28 mouse cellular contexts compared by ENCODE assay signal in the genomic region with DNA sequence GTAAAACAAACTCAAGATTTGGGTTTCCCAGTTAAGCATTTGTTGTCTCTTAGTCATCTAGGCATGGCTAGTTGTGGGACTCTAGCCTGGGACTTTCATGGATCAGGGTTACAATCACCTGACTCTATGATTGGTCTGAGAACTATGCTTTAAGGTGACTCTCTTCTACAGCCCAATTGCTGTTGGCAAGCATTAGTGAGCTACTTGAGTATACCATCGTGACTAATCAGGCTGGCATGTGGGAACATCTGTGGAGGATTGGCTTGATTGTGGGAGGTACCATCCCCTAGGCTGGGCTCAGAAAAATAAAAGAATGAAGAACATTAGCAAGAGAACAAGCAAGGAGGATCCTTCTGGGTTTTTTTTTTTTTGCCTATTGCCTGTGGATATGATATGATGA. TPM values are rescaled to one million over a fixed set of nuclear protein-coding genes. Genes with fewer than 3 reads are reported as not detected.
A peak's percentile ranks its signal among the peaks of the same experiment; 100 is the strongest.
DNase-seq lines count a peak whose midpoint lies in the region; ATAC-seq lines count a peak whose summit lies in the region.
"Had no signal": no experiment of that assay in that cellular context is flagged by ENCODE, and none has a peak within 500 bp of the region (broad histone marks: within the 10 kb centered on the region; RNA-seq: fewer than 3 reads in every experiment).

No protein-coding gene starts in this region.

- no peak overlapping the region for H3K4me2 ChIP-seq in forebrain, embryonic 11.5 days (ENCODE audit: low read depth, low read length, severe bottlenecking)
- H3K4me2 ChIP-seq: embryonic facial prominence, embryonic 13.5 days; embryonic facial prominence, embryonic 15.5 days; forebrain, embryonic 12.5 days had no signal

- no peaks in the 10 kb centered on the region for H3K36me3 ChIP-seq in forebrain, embryonic 11.5 days (ENCODE audit: control insufficient read depth, insufficient read depth, low read length)
- H3K36me3 ChIP-seq: embryonic facial prominence, embryonic 13.5 days; embryonic facial prominence, embryonic 15.5 days; forebrain, embryonic 12.5 days; G1E had no signal

- H3K9me3 ChIP-seq in forebrain, embryonic 11.5 days (ENCODE audit: control insufficient read depth, low read length) = no peaks in the 10 kb centered on the region
- H3K9me3 ChIP-seq: embryonic facial prominence, embryonic 15.5 days; forebrain, embryonic 12.5 days had no signal

- WGBS in forebrain, embryonic 11.5 days = 100% methylated on average over 1 of the region's 1 CpGs

- peak; percentile 4 for DNase-seq in heart, adult 11 months
- DNase-seq in heart, postnatal 25 days (ENCODE audit: low spot score) = no peak
- peak; percentile 26 for DNase-seq in Muller cell, postnatal 12 days (ENCODE audit: inconsistent ontology term)
- DNase-seq in fibroblast of lung, adult 2 months (ENCODE audit: low read depth) = peak; percentile 34
- no peak for DNase-seq in lung, postnatal 25 days (ENCODE audit: low spot score)
- DNase-seq in forebrain, embryonic 11.5 days (ENCODE audit: low spot score) = no peak
- DNase-seq: adrenal gland, adult 8-10 months; adrenal gland, postnatal 14 days; adrenal gland, postnatal 36 days; B cell, adult 2 months; cerebellum, adult 11-12 months; cerebellum, adult 2 months; cerebellum, adult 9-10 months; cerebellum, postnatal 10 days; cerebellum, postnatal 25 days had no signal

- no peak for ATAC-seq in forebrain, embryonic 11.5 days (replicated peaks; ENCODE audit: low FRiP score)
- ATAC-seq: activated CD4-positive, CD25-positive, alpha-beta regulatory T cell, adult 4 months; CD4-positive, CD25-positive, alpha-beta regulatory T cell, adult 4 months; forebrain, embryonic 14.5 days; forebrain, embryonic 16.5 days; Patski had no signal

- intact Hi-C loops in heart, postnatal 25 days (cut with DNase I) = no loop called here

- H3K27me3 ChIP-seq in forebrain, embryonic 11.5 days (ENCODE audit: control insufficient read depth, insufficient read depth, low read length) = no peaks in the 10 kb centered on the region
- H3K27me3 ChIP-seq: CH12.LX; embryonic facial prominence, embryonic 13.5 days; embryonic facial prominence, embryonic 15.5 days; forebrain, embryonic 12.5 days; Patski had no signal

- H3K9ac ChIP-seq in forebrain, embryonic 11.5 days (ENCODE audit: low read length) = no peak overlapping the region
- H3K9ac ChIP-seq: embryonic facial prominence, embryonic 13.5 days; embryonic facial prominence, embryonic 15.5 days; forebrain, embryonic 12.5 days had no signal

- no peak overlapping the region for H3K27ac ChIP-seq in forebrain, embryonic 11.5 days (ENCODE audit: low read depth, low read length)
- H3K27ac ChIP-seq: embryonic facial prominence, embryonic 13.5 days; embryonic facial prominence, embryonic 15.5 days; forebrain, embryonic 12.5 days had no signal

- H3K4me1 ChIP-seq in forebrain, embryonic 11.5 days (replicated peaks; ENCODE audit: control insufficient read depth, insufficient read depth, low read length) = no peaks in the 10 kb centered on the region

- no peak overlapping the region for H3K4me3 ChIP-seq in forebrain, embryonic 11.5 days (ENCODE audit: low read depth, low read length)
- H3K4me3 ChIP-seq: embryonic facial prominence, embryonic 13.5 days; embryonic facial prominence, embryonic 15.5 days; erythroblast, embryonic 14.5 days; forebrain, embryonic 12.5 days had no signal

RNA-seq across cellular contexts. Expression of a gene that starts 33.8 kb away (rescaled TPM):
- not detected for total RNA-seq in heart, postnatal 25 days (2021)
- not detected in 2 replicates for polyA plus RNA-seq in forebrain, embryonic 11.5 days (2014; fragmentation: Nextera tagmentation; extraction: Ambion mirVana)
- total RNA-seq: adrenal gland, adult 18-20 months; adrenal gland, postnatal 14 days; G1E had no signal
- polyA plus RNA-seq: activated CD4-positive, CD25-positive, alpha-beta regulatory T cell, adult 4 months; CD4-positive, CD25-positive, alpha-beta regulatory T cell, adult 4 months; embryonic facial prominence, embryonic 11.5 days; embryonic facial prominence, embryonic 13.5 days; embryonic facial prominence, embryonic 15.5 days; erythroblast, embryonic 14.5 days; forebrain, embryonic 12.5 days; forebrain, embryonic 14.5 days; forebrain, embryonic 16.5 days; Patski had no signal

RNA-seq across cellular contexts. Expression of a gene that starts 41.4 kb away (rescaled TPM):
- 1 to 10 TPM; 6.0 to 6.3 TPM for total RNA-seq in heart, postnatal 25 days (2021)
- 14.3 and 14.4 TPM in 2 replicates for polyA plus RNA-seq in forebrain, embryonic 11.5 days (2014; fragmentation: Nextera tagmentation; extraction: Ambion mirVana)

Comparison
In these comparisons a context has a peak if more than half of its experiments do, and no peak if none do; other contexts are left out.
1. DNase-seq: peak in heart, adult 11 months (single experiment), Muller cell, postnatal 12 days (single experiment) and fibroblast of lung, adult 2 months (single experiment); none in heart, postnatal 25 days (single experiment), lung, postnatal 25 days (single experiment) and forebrain, embryonic 11.5 days (single experiment).